Mouse (Mus musculus): Measurements from ENCODE around the gene Sh3pxd2a.

- TF ChIP-seq CTCF (conservative IDR thresholded peaks at IDR 0.05 in 1 of 2, IDR thresholded peaks at IDR 0.05 in 1 of 2; ENCODE audit: low read depth in 2 of 2, low read length in 2 of 2) = no peak
- TF ChIP-seq BHLHE40 (IDR thresholded peaks at IDR 0.05; ENCODE audit: low read depth, low read length) = no peak
- no peak for TF ChIP-seq ZMIZ1 (IDR thresholded peaks at IDR 0.05; ENCODE audit: low read depth, low read length)
- no peak for TF ChIP-seq EP300 (IDR thresholded peaks at IDR 0.05; ENCODE audit: low read length)
- no peak for TF ChIP-seq HCFC1 (IDR thresholded peaks at IDR 0.05; ENCODE audit: low read depth, low read length)
- TF ChIP-seq USF1 (IDR thresholded peaks at IDR 0.05; ENCODE audit: low read depth, low read length) = no peak
- no peak for TF ChIP-seq MAFK (IDR thresholded peaks at IDR 0.05; ENCODE audit: insufficient replicate concordance, low read length)
- TF ChIP-seq ETS1 (conservative IDR thresholded peaks at IDR 0.05; ENCODE audit: low read depth, low read length) = no peak
- no peak for TF ChIP-seq USF2 (conservative IDR thresholded peaks at IDR 0.05; ENCODE audit: low read depth, low read length)
These were observed 24.3 kb downstream of the Sh3pxd2a start for GRCm38 (mm10) chr19:47439726-47440434.

Data from CH12.LX (cell line).